Mouse (Mus musculus): ENCODE data around the gene Etv6. TPM values are rescaled to one million over a fixed set of nuclear protein-coding genes. Genes with fewer than 3 reads are reported as not detected.

Etv6 gene
- polyA plus RNA-seq, 1 experiment from 2014 or later, result 23.5 TPM

DNA sequence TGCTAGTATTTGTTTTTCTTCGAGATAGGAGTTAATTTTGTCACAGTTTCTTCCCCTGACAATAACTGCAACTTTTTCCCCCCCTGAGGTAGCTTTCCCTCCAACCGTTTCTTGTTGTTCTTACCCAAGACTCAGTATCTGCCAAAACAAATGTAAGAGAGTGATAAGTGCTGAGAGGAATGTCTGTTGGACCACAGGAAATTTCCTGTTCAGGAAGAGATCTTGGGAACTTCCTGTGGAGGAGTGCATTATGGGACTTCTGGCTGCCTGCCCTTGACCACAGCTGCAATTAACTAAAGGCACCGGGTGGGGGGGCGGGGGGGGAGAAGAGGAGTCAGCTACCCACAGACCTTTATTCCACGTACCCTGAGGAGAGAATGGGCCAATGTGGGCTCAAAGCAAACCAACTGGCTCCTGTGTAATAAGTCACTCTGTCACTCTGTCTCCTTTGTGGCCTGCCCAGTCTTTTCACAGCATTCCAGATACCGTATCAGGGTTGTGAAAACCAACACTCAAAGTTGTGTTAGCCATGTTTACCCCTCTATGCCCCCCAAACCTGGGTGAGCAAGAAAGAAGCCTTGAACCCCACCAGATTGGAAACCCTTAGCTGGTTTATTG, 150.9 kb downstream of the Etv6 start:
- ChIA-PET POLR2A (interaction anchor here (0.6 to 1.2 kb wide), 2 partner anchors 9 to 53 kb away, joined by 3 read pairs; no protein-coding TSS in a partner anchor), CTCF (interaction anchor here (0.8 to 1.7 kb wide), 3 partner anchors 8 to 27 kb away, joined by 3 to 4 read pairs (median 4); no protein-coding TSS in a partner anchor)
- in situ Hi-C loops (cut with MboI; ENCODE audit: low pct_unique_long_range_greater_than_20kb), result no loop called here
- TF ChIP-seq CTCF (IDR thresholded peaks at IDR 0.05), result no peak
- no peaks in the 10 kb centered on the region for H3K27me3 ChIP-seq
- ATAC-seq (peak; percentile 72), DNase-seq (ENCODE audit: low read depth, low spot score) (peak; percentile 49)

- ATAC-seq, result no peak
- DNase-seq (ENCODE audit: low read depth, low spot score), result no peak
- ChIA-PET CTCF (interaction anchor here (1.6 to 1.9 kb wide), 2 partner anchors 9 to 13 kb away, joined by 3 to 4 read pairs; no protein-coding TSS in a partner anchor), POLR2A (no interaction called here)
- no peaks in the 10 kb centered on the region for H3K27me3 ChIP-seq
- no peak for TF ChIP-seq CTCF (IDR thresholded peaks at IDR 0.05)
- in situ Hi-C loops (cut with MboI; ENCODE audit: low pct_unique_long_range_greater_than_20kb), result no loop called here
Observed at GRCm38 (mm10) chr6:134188719-134189118, 153.2 kb downstream of the Etv6 start.

DNA sequence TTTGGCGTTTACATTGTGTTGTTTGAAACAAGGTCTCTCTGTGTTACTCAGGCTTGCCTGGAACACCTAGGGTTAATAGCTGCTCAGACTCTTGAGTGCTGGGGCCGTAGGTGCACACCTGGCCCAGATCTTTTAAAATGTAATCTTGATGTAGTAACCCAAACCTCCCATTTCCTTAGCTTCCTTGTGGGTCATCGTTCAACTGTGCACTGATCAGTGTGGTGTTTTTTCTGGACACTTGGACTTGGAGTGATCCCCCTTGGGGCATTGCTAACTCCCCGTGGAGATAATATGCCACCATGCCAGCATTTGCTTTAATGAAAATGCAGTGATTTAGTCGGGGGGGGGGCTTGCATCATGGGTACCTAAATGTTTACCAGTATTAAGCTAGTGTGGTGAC, 153.7 kb downstream of the Etv6 start:
- ChIA-PET CTCF (interaction anchor here (1.6 to 1.9 kb wide), 2 partner anchors 8 to 13 kb away, joined by 3 to 4 read pairs; no protein-coding TSS in a partner anchor), POLR2A (no interaction called here)
- H3K27me3 ChIP-seq, result no peaks in the 10 kb centered on the region
- DNase-seq (ENCODE audit: low read depth, low spot score), result no peak
- in situ Hi-C loops (cut with MboI; ENCODE audit: low pct_unique_long_range_greater_than_20kb), result no loop called here
- ATAC-seq, result no peak
- no peak for TF ChIP-seq CTCF (IDR thresholded peaks at IDR 0.05)

DNA sequence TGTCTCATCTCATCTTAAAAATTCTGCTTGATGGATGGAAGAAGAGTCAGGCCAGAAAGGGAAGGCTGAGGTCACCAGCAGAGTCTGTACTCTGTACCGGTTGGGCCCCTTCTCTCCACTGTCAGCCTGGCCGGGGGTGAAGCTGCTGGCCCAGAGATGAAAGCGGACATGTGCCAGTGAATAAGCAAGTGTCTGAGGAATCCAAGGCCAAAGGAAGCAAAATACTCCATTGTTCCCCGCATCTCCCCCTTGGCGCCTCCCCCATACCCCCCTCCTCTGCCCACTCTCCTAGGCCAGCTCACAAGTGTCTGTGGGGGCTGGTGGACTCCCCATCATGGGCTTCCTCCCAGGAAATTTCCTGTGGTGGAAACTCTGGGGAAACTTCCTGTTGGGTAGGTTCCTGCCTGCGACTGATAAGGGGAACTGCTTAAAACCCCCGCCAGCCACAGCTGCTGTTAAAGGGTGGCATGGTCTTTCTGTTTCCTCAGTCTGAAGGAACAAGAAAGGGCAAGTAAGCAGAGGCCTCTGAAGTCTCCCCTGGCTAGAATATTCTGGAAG, 154.2 kb downstream of the Etv6 start:
- no peaks in the 10 kb centered on the region for H3K27me3 ChIP-seq
- POLR2A ChIA-PET, result no interaction called here
- no peak for TF ChIP-seq CTCF (IDR thresholded peaks at IDR 0.05)
- no peak for ATAC-seq
- in situ Hi-C loops (cut with MboI; ENCODE audit: low pct_unique_long_range_greater_than_20kb), result no loop called here
- CTCF ChIA-PET, result interaction anchor here (1.6 to 1.9 kb wide), 2 partner anchors 8 to 12 kb away, joined by 3 to 4 read pairs; no protein-coding TSS in a partner anchor
- DNase-seq (ENCODE audit: low read depth, low spot score), result no peak

GRCm38 (mm10) chr6:134190597-134191278, 155.2 kb downstream of the Etv6 start:
- ATAC-seq (no peak), DNase-seq (ENCODE audit: low read depth, low spot score) (no peak)
- in situ Hi-C loops (cut with MboI; ENCODE audit: low pct_unique_long_range_greater_than_20kb), result no loop called here
- no peaks in the 10 kb centered on the region for H3K27me3 ChIP-seq
- TF ChIP-seq CTCF (IDR thresholded peaks at IDR 0.05), result no peak
- POLR2A ChIA-PET, result interaction anchor here (0.7 kb wide), 1 partner anchor 81 kb away, joined by 3 read pairs; no protein-coding TSS in a partner anchor
- CTCF ChIA-PET, result no interaction called here

DNA sequence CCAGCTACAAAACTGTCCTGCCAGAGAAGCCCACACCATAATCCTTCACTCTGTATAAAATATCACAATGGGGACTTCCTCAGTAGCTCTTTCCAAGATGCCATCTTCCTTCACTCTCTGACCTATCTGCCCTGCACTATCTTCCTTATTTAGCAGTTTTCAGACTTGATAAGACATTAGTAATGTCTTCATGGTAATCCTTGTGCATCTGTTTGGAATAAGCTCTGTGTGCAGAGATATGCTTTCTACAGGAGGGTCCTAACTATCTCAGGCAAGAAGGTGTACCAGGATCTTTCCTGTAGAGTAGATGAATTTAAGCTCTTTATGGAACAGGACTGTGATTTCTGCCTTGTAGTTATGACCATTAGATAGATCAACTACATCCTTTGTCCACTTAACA, 157.2 kb downstream of the Etv6 start:
- no peak for TF ChIP-seq CTCF (IDR thresholded peaks at IDR 0.05)
- POLR2A ChIA-PET, result interaction anchor here (0.6 kb wide), 1 partner anchor 18 kb away, joined by 4 read pairs; no protein-coding TSS in a partner anchor
- CTCF ChIA-PET, result interaction anchor here (1.3 to 1.4 kb wide), 2 partner anchors 13 to 16 kb away, joined by 4 to 5 read pairs; no protein-coding TSS in a partner anchor
- in situ Hi-C loops (cut with MboI; ENCODE audit: low pct_unique_long_range_greater_than_20kb), result no loop called here
- ATAC-seq (no peak), DNase-seq (ENCODE audit: low read depth, low spot score) (no peak)
- no peaks in the 10 kb centered on the region for H3K27me3 ChIP-seq

DNA sequence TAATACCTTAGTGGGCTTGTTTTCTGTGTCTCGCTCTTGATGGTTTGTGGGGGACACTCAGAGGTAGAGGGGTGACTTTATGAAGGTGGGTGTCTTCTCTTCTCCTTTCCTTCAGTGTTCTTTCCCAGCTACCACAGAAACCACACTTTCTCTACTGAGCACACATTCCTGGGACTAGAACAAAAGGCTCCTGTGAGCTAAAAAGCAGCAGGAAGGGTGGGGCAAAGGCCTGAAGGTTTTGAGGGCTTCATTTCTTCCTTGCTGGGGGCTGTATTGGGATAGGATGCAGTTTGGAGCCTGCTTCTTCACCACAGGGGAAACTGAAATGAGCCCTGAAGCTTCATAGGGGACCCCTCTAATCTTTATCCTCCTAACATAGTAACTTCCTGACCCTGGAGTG, 164.4 kb downstream of the Etv6 start:
- no peak for DNase-seq (ENCODE audit: low read depth, low spot score)
- in situ Hi-C loops (cut with MboI; ENCODE audit: low pct_unique_long_range_greater_than_20kb), result no loop called here
- CTCF ChIA-PET, result interaction anchor here (1.0 to 1.6 kb wide), 3 partner anchors 16 to 56 kb away, joined by 3 to 5 read pairs (median 3); no protein-coding TSS in a partner anchor

GRCm38 (mm10) chr6:134200577-134200976, 165.1 kb downstream of the Etv6 start:
- DNase-seq (ENCODE audit: low read depth, low spot score), result peak; percentile 53

More for the DNA sequence above, 164.4 kb downstream of the Etv6 start:
- POLR2A ChIA-PET, result no interaction called here
- H3K27me3 ChIP-seq, result no peaks in the 10 kb centered on the region
- ATAC-seq, result peak; percentile 28
- no peak for TF ChIP-seq CTCF (IDR thresholded peaks at IDR 0.05)

GRCm38 (mm10) chr6:134202176-134202575, 166.7 kb downstream of the Etv6 start:
- DNase-seq (ENCODE audit: low read depth, low spot score) (no peak), ATAC-seq (no peak)
- POLR2A ChIA-PET, result interaction anchor here (0.7 kb wide), 1 partner anchor 18 kb away, joined by 9 read pairs; no protein-coding TSS in a partner anchor
- TF ChIP-seq CTCF (IDR thresholded peaks at IDR 0.05), result no peak
- no peaks in the 10 kb centered on the region for H3K27me3 ChIP-seq
- CTCF ChIA-PET, result interaction anchor here (1.0 to 1.1 kb wide), 2 partner anchors 13 to 23 kb away, joined by 3 read pairs; no protein-coding TSS in a partner anchor
- in situ Hi-C loops (cut with MboI; ENCODE audit: low pct_unique_long_range_greater_than_20kb), result no loop called here

More at GRCm38 (mm10) chr6:134200577-134200976, 165.1 kb downstream of the Etv6 start:
- in situ Hi-C loops (cut with MboI; ENCODE audit: low pct_unique_long_range_greater_than_20kb), result no loop called here
- no peak for TF ChIP-seq CTCF (IDR thresholded peaks at IDR 0.05)
- H3K27me3 ChIP-seq, result no peaks in the 10 kb centered on the region
- peak; percentile 89 for ATAC-seq
- ChIA-PET CTCF (interaction anchor here (1.2 to 1.6 kb wide), 2 partner anchors 16 to 18 kb away, joined by 3 to 5 read pairs; no protein-coding TSS in a partner anchor), POLR2A (no interaction called here)

DNA sequence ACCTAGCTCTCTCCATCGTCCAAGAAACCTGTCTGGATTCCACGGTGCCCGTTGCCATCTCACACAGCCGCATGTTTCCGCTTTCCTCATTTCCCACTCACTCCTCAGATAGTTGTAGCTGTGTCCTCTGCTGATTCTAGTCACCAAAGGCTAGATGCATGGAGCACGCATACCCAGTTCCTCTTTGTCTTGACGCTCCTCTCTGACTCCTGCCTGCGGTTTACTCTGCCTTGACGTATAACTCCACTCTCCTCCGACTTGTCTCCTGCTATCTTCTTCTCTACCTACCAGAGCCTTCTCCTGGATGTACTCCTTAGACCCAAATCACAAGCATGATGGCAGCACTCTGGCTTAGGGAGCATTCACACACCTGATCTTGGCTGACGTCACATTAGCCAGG, 169.7 kb downstream of the Etv6 start:
- no peak for TF ChIP-seq CTCF (IDR thresholded peaks at IDR 0.05)
- in situ Hi-C loops (cut with MboI; ENCODE audit: low pct_unique_long_range_greater_than_20kb), result no loop called here
- ChIA-PET POLR2A (no interaction called here), CTCF (no interaction called here)
- no peak for ATAC-seq
- DNase-seq (ENCODE audit: low read depth, low spot score), result no peak
- H3K27me3 ChIP-seq, result no peaks in the 10 kb centered on the region

Measured in Patski (cell line).